Mouse (Mus musculus) liver, postnatal 0 days (tissue): ENCODE data around the gene Olfr805.

Experiments
- CTCF ChIP-seq: sonication (generic); IDR thresholded peaks from 2 replicates; pipeline ENCODE4 v1.5.1; 2016; ENCODE audit warnings: antibody characterized with exemption, low read depth
- EP300 ChIP-seq: IDR thresholded peaks from 2 replicates; pipeline ENCODE4 v1.6.1; 2016; ENCODE audit warnings: antibody characterized with exemption, low read depth, mild to moderate bottlenecking

DNA sequence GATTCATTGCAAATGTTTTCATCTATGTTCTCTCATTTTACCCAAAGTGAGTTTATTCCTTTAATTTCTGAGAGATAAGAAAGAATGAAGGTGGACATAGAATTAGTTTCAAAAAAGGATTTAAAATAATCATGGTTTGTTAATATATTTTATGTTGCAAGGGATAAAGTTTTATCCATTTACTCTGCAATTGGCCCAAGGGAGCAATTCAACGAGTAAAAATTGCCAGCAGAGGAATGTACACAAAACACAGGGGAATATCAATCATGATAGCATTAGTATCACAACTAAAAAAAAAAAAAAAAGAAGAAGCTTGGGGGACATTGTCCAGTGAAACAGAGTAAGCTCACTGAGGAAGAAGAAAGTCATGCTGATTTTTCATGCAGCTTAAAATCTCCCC, 41.1 kb downstream of the Olfr805 start, which contains the start of gene Olfr802:
- no peak for TF ChIP-seq CTCF
- TF ChIP-seq EP300 = no peak
